Mouse (Mus musculus) 3134 (cell line): Measurements from ENCODE around the gene Tnk1.
A peak's percentile ranks its signal among the peaks of the same experiment; 100 is the strongest.

Source experiments
- DNase-seq: peaks from one replicate; pipeline ENCODE4 v3.0.0-alpha.2; 2011; ENCODE audit warnings: low spot score; ENCODE audit not compliant: insufficient read length; ENCODE audit errors: extremely low read depth

The Tnk1 gene

GRCm38 (mm10) chr11:69846198-69846680 is 12.3 kb downstream of the Tnk1 start, which contains the start of gene Plscr3:
Gene Plscr3 (plus strand): TSS chr11:69846376.
- peak; percentile 92 for DNase-seq

- no peak for DNase-seq
These were observed 19.8 kb downstream of the Tnk1 start for GRCm38 (mm10) chr11:69838714-69839104.

- DNase-seq = peak; percentile 96
These were observed 20.4 kb downstream of the Tnk1 start, which contains the start of gene Tmem256 for GRCm38 (mm10) chr11:69837952-69838713. Gene Tmem256 (plus strand): TSS chr11:69838514.

- no peak for DNase-seq
These were observed 21.0 kb downstream of the Tnk1 start, which contains the start of gene Nlgn2 for GRCm38 (mm10) chr11:69837604-69837951. Gene Nlgn2 (minus strand): TSS chr11:69837784.

- no peak for DNase-seq
These were observed 21.6 kb downstream of the Tnk1 start for GRCm38 (mm10) chr11:69836703-69837576.

- no peak for DNase-seq
These were observed 22.6 kb downstream of the Tnk1 start for GRCm38 (mm10) chr11:69835966-69836335.

GRCm38 (mm10) chr11:69835326-69835965 is 23.1 kb downstream of the Tnk1 start:
- DNase-seq = no peak

GRCm38 (mm10) chr11:69834001-69834549 is 24.5 kb downstream of the Tnk1 start:
- DNase-seq = no peak

GRCm38 (mm10) chr11:69833554-69833953 is 25.0 kb downstream of the Tnk1 start:
- DNase-seq = no peak

- DNase-seq = no peak
These were observed 29.7 kb downstream of the Tnk1 start for GRCm38 (mm10) chr11:69828832-69829231.

GRCm38 (mm10) chr11:69823456-69823855 is 35.1 kb downstream of the Tnk1 start:
- no peak for DNase-seq

- no peak for DNase-seq
These were observed 36.5 kb downstream of the Tnk1 start, which contains the start of gene Spem1 for GRCm38 (mm10) chr11:69822080-69822479. Gene Spem1 (minus strand): TSS chr11:69822180.

GRCm38 (mm10) chr11:69818871-69819270 is 39.7 kb downstream of the Tnk1 start:
- DNase-seq = peak; percentile 48

- no peak for DNase-seq
These were observed 40.2 kb downstream of the Tnk1 start, which contains the start of gene Spem2 for GRCm38 (mm10) chr11:69818365-69818764. Gene Spem2 (minus strand): TSS chr11:69818465.

- no peak for DNase-seq
These were observed 42.0 kb downstream of the Tnk1 start for GRCm38 (mm10) chr11:69816520-69816919.

- no peak for DNase-seq
These were observed 43.4 kb downstream of the Tnk1 start, which contains the start of gene Gm39566 for GRCm38 (mm10) chr11:69815155-69815554. Gene Gm39566 (minus strand): TSS chr11:69815298.

- no peak for DNase-seq
These were observed 48.2 kb downstream of the Tnk1 start for GRCm38 (mm10) chr11:69810280-69810679.

GRCm38 (mm10) chr11:69807641-69808040 is 50.9 kb downstream of the Tnk1 start:
- DNase-seq = no peak

- DNase-seq = no peak
These were observed 52.2 kb downstream of the Tnk1 start for GRCm38 (mm10) chr11:69806378-69806777.
